Mouse (Mus musculus) gastrocnemius, postnatal 36 days (tissue): ENCODE data around the gene Thrap3. TPM values are rescaled to one million over a fixed set of nuclear protein-coding genes. Genes with fewer than 3 reads are reported as not detected.

Experiments
- DNase-seq, 2 experiments: peaks; one replicate each; pipeline ENCODE4 v3.0.0; 2022
- intact Hi-C: fragments of 180-260 bp; cut with DNase I; formaldehyde crosslinking; loops from one replicate; pipeline ENCODE4 v1.15.1; 2025
- total RNA-seq, 2 experiments: library from RNA; stranded (reverse); gene quantifications; 2 replicates each; pipeline ENCODE4 v1.2.3; 2021

Gene Thrap3
- total RNA-seq, 2 experiments from 2014 or later: 87.9 to 106 TPM

DNA sequence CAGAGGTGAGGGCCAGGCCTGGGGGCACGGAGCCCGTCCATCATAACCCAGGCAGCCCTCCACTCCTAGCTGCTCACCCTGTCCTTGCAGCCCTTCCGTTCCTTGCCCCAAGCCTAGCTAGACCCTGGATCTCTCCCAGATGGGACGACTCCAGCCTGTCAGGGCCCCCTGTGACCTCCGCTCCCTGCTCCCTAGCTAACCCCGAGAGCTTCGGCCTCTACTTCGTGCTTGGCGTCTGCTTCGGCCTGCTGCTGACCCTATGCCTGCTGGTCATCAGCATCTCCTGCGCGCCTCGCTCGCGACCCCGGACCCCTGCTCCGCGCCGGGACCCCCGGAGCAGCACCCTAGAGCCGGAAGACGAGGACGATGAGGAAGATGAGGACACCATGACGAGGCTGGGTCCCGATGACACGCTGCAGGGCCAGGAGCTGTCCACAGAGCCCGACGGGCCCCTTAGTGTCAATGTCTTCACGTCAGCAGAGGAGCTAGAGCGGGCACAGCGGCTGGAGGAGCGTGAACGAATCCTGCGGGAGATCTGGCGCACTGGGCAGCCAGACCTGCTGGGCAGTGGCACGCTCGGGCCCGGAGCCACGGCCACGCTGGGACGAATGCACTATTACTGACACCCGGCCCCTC lies 53.4 kb downstream of the Thrap3 start:
- peak in 1 of 2 experiments; percentile 22 for DNase-seq
- intact Hi-C loops: loop anchor here (2.0 kb wide), 1 partner anchor 20 kb away; no protein-coding TSS in a partner anchor

DNA sequence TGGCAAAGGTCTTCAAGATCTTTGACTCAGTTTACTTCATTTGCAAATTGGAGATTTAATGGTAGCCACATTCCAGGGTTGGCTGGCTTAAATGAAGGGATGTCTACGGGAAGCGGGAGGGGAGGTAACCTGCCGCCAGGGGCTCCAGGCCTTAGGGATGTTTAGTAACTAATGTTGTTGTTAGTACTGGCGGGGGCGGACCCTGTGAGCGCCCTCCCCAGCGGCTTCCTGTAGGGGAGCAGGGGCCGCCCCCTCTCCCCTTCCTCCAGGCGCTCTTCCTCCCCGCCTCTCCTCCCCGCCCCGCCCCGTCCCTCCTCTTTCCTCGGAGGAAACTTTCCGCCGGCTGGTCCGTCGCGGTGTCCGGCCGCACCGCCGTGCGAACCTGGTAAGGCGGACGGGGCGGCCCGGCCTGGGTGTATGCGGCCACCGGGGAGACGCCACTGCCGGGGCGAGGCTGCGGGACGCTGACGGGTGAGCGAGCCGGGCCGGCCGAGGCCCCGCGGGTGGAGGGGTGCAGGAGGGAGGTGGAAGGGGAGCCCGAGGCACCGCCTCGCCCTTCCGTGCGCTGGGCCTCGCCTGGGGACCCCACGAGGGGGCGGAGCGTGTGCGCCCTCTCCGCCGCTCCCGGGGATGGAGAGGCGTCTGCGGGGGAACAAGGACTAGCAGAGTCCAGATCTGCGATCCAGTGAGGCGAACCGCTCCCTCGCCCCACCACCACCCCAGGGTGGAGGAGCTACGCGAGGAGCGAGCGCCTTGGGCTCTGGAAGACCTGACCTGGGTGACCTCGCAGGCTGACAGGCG lies 54.2 kb downstream of the Thrap3 start:
- peak; percentile 58 to 67 for DNase-seq
- intact Hi-C loops: loop anchor here (2.0 kb wide), 1 partner anchor 20 kb away; no protein-coding TSS in a partner anchor

DNA sequence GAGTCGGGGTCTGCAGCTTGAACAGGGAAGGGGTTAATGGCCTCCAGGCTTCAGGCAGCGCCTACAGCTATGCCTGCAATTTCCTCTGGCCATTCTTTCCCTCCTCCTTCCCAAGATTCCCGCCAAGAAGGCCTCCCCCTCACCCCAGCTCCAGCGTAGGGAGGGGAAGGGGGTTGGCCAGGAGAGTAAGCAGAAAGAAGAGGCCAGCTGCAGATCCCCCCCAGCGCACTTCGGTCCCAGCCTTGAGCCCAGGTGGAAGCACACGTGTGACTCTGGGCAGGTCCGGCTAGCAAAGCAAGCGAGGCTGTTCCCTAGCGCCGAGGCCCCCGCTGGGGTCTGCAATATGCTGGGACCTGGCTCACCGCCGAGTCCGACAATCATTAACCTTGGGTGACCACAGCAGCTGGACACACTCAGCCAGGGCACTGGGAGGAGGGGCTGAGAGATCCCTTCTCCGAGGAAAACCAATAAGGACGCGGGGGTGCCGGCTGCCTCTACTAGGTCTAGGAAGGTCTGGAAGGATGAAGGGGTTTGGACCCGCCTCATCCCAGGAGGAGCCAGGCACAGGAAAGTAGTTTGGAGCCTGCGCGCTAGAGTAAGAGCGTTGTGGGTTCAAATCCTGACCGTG lies 54.9 kb downstream of the Thrap3 start, which contains the start of gene Eva1b:
TSS of gene Eva1b (plus strand) at position 212 of the 628 bp plus-strand sequence.
- intact Hi-C loops: loop anchor here (2.0 kb wide), 1 partner anchor 19 kb away; no protein-coding TSS in a partner anchor
- peak; percentile 38 to 39 for DNase-seq

DNA sequence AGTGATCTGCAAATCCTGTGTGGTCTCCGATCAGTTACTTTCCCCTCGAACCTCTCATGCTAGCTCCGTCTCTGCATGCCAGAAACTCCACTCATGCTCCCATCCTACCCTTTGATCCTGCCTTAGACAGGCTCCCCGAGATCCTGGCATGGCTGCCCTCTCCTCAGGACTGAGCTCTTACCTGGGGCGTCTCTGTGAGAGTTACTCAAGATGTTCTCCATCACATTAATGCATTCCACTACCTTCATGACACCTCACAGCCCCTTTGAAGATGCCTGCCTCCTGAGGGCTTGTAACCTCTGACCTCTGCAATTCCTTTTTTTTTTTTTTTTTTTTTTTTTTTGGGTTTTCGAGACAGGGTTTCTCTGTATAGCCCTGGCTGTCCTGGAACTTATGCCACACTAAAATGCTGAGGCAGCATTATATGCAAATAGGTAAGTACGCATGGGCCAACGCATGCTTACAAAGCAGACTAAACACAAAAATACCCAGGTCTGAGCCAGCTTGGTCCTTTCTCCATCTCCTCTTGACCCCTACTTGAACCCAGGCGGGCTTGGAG lies 55.5 kb downstream of the Thrap3 start:
- intact Hi-C loops: no loop called here
- peak in 1 of 2 experiments; percentile 12 for DNase-seq

DNA sequence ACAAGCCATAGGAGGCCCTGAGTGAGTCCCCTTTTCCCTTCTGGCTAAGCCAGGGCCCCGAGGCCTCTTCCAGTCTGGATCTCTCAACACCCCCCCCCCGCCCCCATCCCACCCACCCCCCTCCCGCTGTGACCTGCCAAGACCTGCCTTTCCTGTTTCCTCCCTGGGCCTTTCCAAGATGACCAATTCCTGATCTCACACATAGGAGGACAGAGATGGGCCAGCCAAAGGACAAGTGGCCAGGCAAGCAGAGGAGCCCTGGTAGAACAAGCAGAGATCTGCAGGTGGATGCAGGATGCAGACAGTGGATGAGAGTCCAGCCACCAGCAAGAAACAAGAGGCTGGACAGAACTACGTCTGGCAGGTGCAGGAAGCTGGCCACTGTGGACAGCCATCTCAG lies 57.2 kb downstream of the Thrap3 start:
- intact Hi-C loops: no loop called here
- peak in 1 of 2 experiments; percentile 13 for DNase-seq

DNA sequence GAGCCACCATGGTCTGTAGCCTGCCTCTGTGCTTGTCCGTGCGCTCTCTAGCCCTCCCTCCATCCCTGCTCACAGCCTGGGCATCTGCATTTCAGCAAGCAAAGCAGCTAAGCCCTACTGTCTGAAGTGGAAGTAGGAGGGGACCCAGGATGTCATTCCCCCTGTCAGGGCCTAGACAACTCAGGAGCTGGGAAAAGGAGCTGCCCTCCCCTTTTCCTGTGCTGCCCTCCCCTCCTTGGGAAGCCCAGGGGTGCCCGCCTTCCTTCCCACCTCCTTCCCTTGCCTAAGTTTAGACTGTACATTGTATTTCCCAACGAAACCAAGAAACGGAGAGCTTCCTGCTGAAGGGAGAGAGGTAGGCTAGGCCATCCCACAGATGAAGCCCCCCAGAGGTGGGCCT lies 61.5 kb downstream of the Thrap3 start:
- intact Hi-C loops: no loop called here
- DNase-seq: no peak

DNA sequence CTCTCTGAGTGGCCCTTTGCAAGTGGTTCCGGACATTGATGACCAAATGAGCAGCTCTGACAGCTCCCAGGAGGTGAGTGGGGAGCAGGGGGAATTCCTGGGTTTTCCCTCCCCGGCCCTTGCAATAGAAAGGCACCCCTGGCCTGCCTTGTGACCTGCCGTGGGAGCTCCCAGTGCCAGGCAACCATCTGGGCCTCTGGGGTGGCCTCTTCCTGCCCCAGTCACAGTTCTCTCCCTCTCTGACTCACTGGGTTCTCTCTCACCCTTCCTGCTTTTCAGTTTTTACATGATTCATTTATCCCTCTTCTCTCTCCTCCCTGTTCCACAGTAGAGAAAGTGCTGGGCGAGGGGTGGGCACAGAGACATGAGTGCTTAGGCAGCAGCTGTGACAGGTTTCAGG lies 64.8 kb downstream of the Thrap3 start:
- no peak for DNase-seq
- intact Hi-C loops: no loop called here

DNA sequence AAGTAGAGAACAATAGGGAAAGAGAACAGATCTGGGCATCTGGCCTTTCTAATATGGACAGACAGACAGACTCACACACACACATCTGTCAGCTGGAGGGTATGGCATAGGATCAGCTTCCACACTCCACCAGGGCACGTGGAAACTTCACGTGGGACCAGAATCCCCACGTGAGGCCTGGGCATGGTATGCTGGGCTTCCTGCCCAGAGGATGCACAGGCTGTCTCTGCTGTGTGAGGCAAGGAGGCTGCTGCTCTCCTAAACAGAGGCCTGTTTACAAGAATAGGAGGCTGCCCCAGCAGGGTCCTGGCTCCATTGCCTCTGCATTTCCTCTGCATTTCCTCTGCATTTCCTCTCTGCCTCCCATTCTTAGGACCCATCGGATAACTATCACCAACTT lies 67.9 kb downstream of the Thrap3 start:
- peak in 1 of 2 experiments; percentile 12 for DNase-seq
- intact Hi-C loops: no loop called here

DNA sequence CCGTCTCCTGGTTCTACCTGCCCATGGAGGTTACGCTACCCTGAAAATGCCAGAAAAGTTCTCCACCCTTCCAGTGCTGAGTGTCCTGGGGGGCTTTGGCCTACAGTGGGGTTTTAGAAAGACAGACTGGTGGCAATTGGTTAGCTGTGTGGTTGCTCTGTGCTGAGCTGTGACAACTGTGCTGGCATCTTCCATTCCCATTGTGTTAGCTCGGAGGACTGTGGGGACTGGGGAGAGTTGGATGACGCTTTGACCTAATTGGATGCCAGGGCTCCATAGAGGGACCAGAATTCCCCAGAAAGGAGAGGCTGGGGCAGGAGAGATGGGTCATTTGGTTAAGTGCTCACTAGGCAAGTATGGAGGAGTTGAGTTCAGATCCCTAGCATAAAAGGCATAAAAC lies 68.3 kb downstream of the Thrap3 start:
- intact Hi-C loops: no loop called here
- no peak for DNase-seq

DNA sequence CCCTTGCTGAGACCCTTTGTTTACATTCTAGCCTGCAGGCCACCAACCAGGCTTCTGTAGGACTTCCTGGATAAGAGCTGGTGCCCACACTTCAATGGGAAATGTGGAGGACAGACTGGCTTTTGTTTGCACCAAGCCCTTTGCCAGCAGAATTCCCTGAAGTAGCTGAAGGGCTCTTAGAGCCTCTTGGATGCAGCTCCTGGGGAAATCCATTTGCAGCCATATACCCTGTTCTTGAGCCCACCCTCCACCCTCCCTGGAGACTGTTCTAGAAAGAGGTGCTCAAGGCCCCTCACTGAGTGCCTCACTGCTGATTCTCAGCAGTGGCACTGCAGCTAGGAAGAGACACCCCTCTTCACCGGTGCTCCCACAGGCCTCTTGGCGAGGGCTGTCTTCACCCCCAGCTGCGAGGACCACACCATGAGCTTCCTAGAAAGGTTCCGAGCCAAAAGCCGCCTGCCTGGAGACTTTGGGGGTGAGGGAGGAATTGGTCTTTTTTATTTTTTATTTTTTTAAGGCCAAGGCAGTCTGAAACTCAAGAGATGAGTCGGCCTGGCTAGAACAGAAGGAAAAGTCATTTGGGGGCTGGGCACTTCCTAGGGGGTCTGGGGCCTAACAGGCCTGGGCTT lies 69.8 kb downstream of the Thrap3 start:
- no peak for DNase-seq
- intact Hi-C loops: no loop called here

DNA sequence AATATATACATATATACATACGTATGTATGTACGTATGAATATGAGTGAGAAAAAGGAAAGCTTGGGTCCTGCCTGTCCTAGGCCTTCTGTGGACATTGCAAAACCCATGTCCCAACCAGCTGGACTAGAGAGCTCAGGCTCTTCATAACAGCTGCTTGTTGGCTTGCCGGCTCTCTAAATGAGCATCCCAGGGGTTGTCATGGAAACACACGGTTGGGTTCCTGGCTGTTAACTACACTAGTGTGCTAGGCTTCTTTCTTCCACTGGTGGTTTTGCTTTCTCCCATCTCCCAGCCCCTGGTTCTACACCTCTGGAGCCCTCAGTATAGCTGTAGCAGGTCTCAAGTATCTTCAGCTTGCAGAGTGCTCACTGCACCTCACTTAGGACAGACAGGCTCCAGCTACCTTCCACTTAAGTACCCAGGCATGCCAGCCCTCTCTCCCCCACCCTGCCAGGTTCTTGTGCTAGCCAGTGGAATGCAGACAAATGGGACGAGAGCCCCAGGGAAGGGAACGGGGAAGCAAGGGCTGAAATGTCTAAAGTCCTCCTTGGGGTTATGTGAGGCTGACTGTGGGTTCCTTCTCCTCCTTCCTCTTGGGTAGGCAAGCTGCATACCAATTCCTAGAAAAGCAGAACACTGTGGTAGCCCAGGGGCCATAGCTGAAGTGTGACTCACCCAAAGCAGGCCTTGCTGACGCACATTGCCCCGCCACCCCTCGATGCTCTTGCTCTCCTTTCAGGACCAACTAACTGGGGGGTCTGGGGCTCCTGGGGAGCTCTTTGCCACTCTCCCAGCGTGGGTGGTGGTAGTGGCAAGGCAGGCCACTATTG lies 71.1 kb downstream of the Thrap3 start:
- intact Hi-C loops: no loop called here
- DNase-seq: peak in 1 of 2 experiments; percentile 25

DNA sequence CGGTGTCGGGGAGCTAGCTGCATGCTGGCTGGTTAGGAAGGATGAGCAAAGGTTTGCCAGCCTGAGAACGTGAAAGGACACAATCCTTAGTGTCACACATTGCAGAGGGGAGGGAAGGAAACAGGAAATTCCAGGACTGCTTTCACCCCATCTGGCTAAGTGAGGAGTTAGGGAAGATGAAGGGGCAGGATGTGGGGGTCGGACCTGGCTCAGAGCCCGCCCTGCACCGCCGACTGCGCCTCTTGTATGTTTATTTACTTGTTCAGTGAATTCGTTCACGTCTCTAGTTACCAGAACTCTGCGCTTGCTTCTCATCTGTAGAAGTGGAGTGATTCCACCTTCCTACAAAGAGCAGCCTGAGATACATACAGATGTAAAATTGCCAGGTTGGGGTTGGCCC lies 72.1 kb downstream of the Thrap3 start:
- DNase-seq: no peak
- intact Hi-C loops: no loop called here

DNA sequence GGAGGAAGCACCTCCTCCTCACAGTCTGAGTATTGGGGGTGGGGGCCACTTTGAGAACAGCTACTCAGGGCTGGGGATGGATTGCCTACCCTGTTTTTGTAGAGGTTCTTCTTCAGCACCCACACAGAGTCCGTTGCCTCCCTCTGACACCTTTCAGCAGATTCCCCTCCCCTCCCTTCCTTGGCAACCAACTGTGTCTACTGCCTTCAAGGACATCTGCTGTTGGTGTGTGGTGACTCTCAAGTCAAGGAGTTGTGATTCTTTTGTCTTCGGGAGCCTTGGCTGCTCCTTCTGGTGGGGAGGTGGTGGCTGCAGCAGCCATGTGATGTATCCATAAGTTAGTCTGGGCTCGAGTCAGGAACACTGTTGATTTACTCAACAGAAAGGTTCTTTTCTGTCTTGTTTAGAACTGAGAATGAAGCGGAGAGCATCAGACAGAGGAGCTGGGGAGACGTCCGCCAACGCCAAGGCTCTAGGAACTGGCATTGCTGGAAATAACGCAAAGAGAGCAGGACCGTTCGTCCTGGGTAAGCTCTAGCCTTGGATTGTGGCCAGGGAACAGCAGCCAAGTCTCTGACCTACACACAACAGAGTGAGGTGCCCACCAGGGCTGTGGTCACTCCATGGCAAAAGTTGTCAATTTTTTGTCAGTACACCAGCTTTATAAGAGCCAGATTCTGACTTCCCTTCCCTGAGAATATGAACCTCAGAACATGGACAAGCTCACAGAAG lies 79.1 kb downstream of the Thrap3 start:
- intact Hi-C loops: no loop called here
- no peak for DNase-seq

DNA sequence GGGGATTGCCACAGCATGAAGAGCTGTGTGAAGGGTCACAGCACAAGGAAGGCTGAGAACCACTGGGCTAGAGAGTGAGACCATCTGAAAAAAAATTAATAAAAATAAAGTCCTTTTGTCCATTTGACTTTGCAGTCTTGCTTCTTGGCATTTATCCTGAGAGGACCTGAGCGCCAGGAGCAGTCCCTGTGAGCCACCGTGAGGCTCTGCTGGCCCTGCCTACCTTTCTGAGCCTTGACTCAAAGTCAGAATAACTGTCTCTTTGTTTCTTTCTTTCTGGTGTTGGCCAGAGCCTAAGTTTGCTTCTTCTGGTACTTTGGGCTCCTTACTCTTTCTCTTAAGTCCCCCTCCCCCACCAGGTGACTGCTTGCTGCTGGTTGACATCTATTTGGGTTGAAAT lies 82.1 kb downstream of the Thrap3 start:
- intact Hi-C loops: no loop called here

DNA sequence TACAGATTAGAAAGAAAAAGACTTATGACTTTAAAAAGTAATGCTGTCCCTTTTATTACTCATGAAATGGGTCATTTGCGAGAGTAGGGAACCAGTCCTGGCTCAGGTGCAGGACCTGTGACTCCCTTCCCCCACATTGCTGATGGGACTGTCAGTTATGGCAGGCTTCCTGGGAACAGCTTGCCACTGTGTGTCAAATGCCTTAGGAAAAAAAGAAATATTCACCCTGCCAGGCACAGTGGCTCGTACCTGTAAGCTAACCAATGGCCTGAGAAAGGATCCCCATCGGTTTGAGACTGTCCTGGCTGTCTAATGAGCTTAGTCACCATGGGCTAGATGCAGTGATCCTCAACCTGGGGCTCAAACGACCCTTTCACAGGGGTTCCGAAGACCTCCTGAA lies 82.5 kb downstream of the Thrap3 start:
- intact Hi-C loops: no loop called here
- no peak for DNase-seq

More for the DNA sequence above, 82.1 kb downstream of the Thrap3 start:
- no peak for DNase-seq

DNA sequence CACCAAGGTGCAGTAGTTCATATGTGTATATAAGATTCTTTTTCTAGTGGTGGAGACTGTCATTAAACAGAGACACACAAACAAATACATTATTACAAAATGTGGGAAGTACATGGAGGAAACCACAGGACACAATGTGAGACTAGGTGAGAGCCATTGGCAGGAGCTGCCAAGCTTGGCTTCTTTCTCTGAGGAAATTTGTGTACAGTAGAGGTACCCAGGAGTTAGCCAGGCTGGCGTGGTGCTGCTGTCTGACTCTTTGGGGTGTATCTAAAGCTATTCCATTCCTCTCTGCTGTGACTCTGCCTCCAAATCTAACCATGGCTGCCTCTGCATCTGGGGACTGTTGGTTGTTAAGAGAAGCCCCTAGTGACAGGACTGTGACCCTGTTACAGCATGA lies 83.5 kb downstream of the Thrap3 start:
- no peak for DNase-seq
- intact Hi-C loops: no loop called here

DNA sequence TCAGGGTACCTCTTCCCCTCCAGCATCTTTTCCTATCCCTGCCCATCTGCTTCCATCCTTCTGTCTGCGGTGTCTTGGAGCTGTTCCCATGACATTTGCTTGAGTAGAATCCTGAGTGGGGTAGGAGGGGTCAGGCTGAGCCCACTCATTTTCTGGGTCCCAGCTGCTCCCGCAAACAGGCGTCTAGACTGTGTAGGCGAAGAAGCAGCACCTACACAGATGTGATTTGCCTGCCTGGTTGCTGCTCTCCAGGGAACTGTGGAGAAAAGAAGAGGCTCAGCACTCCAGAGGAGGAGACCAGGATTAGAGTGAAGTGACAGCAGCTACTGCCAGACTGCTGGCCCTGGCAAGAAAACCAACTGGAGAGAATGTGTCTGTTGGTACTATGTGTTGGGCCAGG lies 83.9 kb downstream of the Thrap3 start:
- DNase-seq: no peak
- intact Hi-C loops: no loop called here

DNA sequence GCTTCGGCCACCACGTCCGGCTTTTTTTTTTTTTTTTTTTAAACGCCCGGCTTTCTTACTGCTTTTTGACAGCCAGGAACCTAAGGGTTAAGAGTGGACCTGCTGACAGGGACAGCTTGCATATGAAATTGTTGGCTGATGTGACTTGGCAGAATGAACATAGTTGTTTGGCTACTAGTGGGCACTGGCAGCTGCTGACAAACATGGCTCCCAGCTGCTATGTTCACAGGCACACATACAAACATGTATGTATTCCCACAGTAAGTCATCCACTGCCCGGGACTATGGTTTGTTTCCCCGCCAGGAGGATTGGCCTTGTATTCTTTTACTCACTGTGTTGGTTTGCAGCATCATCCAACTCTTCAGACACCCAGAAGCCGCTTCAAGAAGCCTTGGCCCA lies 85.4 kb downstream of the Thrap3 start:
- intact Hi-C loops: no loop called here
- no peak for DNase-seq
